Mouse (Mus musculus): Measurements from ENCODE around the gene Neo1. TPM values are rescaled to one million over a fixed set of nuclear protein-coding genes. Genes with fewer than 3 reads are reported as not detected.
"Not testable (repeated sequence)": the region's sequence is repeated elsewhere in the genome, so short reads cannot be mapped to it uniquely, and the experiment has no call there.

Neo1 gene
- polyA plus RNA-seq, 1 experiment from 2014 or later = 53.9 TPM

DNA sequence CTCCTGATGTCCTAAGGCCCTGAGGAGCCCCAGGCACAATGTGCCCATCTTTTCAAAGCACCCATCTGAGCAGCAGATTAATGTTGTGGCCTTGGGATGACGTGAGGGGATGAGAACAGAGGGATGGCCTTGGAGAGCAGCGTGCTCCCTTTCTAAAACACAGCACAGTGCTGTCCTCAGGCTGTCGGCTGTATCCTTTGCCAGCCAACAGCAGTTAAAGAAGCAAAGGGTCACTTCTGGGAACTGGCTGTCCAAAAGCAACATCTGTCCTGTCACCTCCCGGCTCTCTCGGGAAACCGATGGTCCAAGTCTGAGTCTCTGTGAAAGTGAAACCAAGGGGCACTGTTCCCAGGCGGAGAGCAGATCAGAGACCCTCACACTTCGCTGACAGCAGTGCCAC is 20.0 kb upstream of the Neo1 start:
- no peak for ATAC-seq (replicated peaks)
- 82% methylated on average over 8 of the region's 8 CpGs for WGBS

DNA sequence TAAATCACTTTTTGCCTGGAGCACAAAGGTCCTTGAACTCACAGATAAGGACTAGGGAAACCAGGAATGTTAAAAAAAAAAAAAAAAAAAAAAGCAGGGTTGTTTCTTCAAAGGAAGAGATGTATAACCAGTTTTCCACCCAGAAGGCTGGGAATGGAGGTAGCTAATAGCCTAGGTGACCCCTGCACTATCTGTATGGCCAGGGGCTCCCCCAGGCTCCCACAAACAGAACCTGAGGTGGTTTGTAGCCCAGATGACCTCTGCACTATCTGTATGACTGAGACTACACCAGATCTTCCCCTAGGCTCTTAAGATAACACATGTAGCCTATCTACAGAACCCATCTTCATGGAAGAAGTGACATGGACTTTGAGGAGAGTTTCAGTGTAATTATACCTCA is 5.6 kb upstream of the Neo1 start:
- Histone ChIP-seq H3K9me3 (no peaks in the 10 kb centered on the region), H3K27me3 (replicated peaks) (no peaks in the 10 kb centered on the region), H3K9ac (no peak overlapping the region), H3K4me1 (0 out of 2 replicates have a peak, but pooled peaks cover 4% of the 10 kb centered on the region), H3K36me3 (replicated peaks) (no peaks in the 10 kb centered on the region), H3K4me2 (no peak overlapping the region), H3K27ac (no peak overlapping the region), H3K4me3 (no peak overlapping the region)
- ATAC-seq (replicated peaks) = no peak

More for the DNA sequence above, 20.0 kb upstream of the Neo1 start:
- Histone ChIP-seq H3K27ac (no peak overlapping the region), H3K27me3 (replicated peaks) (no peaks in the 10 kb centered on the region), H3K4me3 (no peak overlapping the region), H3K9me3 (no peaks in the 10 kb centered on the region), H3K9ac (no peak overlapping the region), H3K4me2 (no peak overlapping the region), H3K4me1 (no peaks in the 10 kb centered on the region; the same call in 1 of the 2 replicates), H3K36me3 (replicated peaks) (no peaks in the 10 kb centered on the region)

DNA sequence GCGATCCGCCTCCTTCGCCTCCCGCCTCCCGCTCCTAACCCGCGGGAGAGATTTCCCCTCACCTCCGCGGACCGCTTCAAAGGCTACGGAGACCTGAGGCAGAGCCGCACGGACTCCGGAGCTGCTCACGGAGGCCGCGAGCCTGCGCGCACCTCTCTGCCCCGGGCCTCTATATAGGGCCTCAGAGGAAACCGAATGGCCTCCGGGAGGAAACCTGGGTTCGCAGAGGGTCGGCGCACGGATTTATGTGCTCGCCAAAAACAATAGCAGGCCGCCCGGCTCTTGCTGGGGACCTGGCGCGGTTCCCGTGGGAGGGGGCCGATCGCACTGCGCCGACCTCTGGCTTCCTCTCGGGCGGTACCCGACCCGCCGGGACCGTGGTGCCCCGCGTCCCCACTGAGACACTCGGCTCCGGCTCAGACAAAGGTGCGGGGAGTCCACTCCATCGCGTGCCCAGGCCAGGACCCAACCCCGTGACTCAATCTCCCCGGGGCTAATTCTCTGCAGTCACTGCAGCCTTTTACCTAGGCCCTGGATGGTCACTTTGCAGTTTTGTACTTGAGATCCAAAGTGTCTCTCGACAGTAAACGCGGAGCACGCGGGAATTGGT is 596 bp upstream of the Neo1 start:
- Histone ChIP-seq H3K27me3 (replicated peaks) (no peaks in the 10 kb centered on the region), H3K36me3 (replicated peaks) (no peaks in the 10 kb centered on the region), H3K4me3 (peak overlapping the region; percentile 97), H3K27ac (peak overlapping the region; percentile 99), H3K4me2 (peak overlapping the region; percentile 78), H3K9me3 (no peaks in the 10 kb centered on the region), H3K4me1 (peaks cover 30% of the 10 kb centered on the region), H3K9ac (peak overlapping the region; percentile 96)
- WGBS = under 1% methylated on average over 54 of the region's 56 CpGs
- peak; percentile 46 for ATAC-seq (replicated peaks)

DNA sequence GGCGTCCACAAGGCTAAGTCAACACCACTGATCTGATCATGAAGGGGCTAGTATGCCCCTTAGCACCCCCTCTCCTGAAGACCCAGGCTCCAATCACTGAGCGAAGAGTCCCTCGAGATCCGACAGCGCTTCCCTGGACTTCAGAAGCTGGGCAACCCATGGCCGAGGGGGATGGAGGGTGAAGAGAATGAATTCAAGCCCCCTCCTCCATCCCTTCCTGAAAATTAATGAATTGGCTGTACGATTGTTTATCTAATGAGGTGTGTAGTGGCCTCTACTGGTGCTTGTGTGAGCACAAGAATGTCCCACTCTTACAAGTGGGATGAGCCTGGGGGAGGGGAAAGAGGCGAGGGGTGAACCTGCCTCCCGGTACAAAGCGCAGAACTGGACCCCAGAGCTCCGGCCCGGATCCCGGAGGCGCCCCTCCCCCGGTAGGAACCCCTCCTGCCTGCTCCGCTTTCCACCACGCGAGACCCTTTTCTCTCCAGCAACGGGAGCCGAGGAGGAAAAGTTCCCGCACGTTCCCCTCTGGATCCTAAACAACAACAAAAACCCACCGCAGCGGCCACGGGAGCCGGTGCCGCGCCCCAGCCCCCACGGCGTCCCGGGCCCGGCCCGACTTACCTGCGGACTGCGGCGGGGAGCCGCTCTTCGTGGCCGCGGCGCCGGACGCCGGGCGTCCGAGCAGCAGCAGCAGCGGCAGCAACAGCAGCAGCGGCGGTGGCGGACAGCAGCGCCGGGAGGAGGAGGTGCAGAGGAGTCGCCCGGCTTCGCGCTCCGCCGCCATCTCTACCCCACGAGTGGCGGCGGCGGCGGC is 691 bp downstream of the Neo1 start:
- Histone ChIP-seq H3K36me3 (replicated peaks) (no peaks in the 10 kb centered on the region), H3K4me3 (peak overlapping the region; percentile 97), H3K9ac (peak overlapping the region; percentile 96), H3K27me3 (replicated peaks) (no peaks in the 10 kb centered on the region), H3K4me1 (peaks cover 30% of the 10 kb centered on the region), H3K9me3 (no peaks in the 10 kb centered on the region), H3K27ac (peak overlapping the region; percentile 99), H3K4me2 (peak overlapping the region; percentile 78)
- peak; percentile 62 for ATAC-seq (replicated peaks)
- under 1% methylated on average over 52 of the region's 63 CpGs for WGBS

DNA sequence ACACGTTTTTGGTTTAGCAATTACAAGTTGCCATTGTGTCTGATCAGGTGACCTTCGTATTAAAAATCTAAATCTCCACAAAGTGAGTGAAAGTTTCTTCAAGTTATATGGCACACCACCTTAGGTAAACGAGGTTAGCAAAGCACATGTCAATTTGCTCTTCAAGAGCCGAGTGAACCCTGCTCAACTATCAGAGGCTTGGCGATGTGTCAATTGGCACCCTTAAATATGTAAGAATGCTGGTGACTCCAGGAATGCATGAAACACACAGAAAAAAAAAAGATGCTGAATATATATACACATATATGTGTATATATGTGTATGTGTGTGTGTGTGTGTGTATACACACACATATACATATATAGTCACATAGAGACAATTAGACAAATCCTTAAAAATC is 1.4 kb downstream of the Neo1 start:
- peak overlapping the region; percentile 97 for H3K4me3 ChIP-seq
- peaks cover 30% of the 10 kb centered on the region for H3K4me1 ChIP-seq
- 0 out of 2 replicates have a peak overlapping the region, but pooled peaks have one; percentile 96 for H3K9ac ChIP-seq
- no peak for ATAC-seq (replicated peaks)
- 27% methylated on average over 5 of the region's 5 CpGs for WGBS
- H3K9me3 ChIP-seq = no peaks in the 10 kb centered on the region
- no peaks in the 10 kb centered on the region for H3K36me3 ChIP-seq (replicated peaks)
- peak overlapping the region; percentile 78 for H3K4me2 ChIP-seq
- H3K27me3 ChIP-seq (replicated peaks) = no peaks in the 10 kb centered on the region
- H3K27ac ChIP-seq = no peak overlapping the region

DNA sequence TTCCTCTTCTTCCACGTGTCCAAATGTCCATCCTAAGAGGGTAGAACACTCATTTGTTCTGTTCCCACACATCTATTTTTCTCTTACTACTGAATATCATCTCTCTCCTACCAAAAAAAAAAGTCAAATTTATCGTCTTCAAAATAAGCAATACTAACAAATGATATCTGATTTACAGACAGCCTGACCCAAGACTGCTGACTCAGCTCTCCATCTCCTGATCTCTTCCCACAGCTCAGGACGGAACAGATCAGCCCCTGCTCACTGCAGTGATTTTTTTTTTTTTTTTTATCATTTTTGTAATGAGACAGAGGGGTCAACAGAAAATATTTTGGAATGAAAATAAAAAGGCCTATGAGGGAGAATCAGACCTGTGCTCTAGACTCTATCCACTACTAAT is 2.7 kb downstream of the Neo1 start:
- Histone ChIP-seq H3K4me1 (peaks cover 30% of the 10 kb centered on the region), H3K27me3 (replicated peaks) (no peaks in the 10 kb centered on the region), H3K27ac (no peak overlapping the region), H3K9ac (no peak overlapping the region), H3K36me3 (replicated peaks) (no peaks in the 10 kb centered on the region), H3K4me2 (peak overlapping the region; percentile 78), H3K9me3 (no peaks in the 10 kb centered on the region), H3K4me3 (0 out of 2 replicates have a peak overlapping the region, but pooled peaks have one; percentile 9)
- 52% methylated on average over 3 of the region's 3 CpGs for WGBS
- ATAC-seq (replicated peaks) = no peak

DNA sequence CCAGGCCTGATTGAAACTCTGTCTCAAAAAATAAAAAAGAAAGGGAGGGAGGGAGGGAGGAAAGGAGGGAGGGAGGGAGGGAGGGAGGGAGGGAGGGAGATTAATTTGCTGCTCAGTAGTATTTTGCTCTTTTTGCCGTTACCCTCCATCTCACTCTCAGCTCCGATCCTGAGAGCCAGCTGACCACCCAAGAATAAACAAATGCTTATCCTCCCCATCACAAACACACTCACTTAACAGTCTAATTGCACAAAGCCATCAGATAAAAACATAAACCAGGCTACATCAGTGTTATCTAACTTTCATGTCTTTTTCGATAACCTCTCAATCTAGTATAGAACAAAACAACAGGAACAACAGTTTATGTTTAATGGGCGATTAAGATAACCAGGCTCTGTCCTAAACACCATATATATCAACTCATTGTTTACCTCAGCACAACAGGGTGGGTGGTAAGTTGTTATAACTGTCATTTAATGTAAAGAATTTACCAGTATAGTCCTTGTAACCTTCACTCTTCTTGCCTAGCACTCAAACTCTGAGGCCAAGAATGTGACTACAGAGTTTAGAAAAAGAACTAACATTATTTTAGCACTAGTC is 11.9 kb downstream of the Neo1 start:
- no peaks in the 10 kb centered on the region for H3K9me3 ChIP-seq
- ATAC-seq (replicated peaks) = no peak
- H3K4me3 ChIP-seq = no peak overlapping the region
- H3K27me3 ChIP-seq (replicated peaks) = no peaks in the 10 kb centered on the region
- H3K36me3 ChIP-seq (replicated peaks) = no peaks in the 10 kb centered on the region
- no peak overlapping the region for H3K4me2 ChIP-seq
- no peak overlapping the region for H3K27ac ChIP-seq
- H3K9ac ChIP-seq = no peak overlapping the region
- H3K4me1 ChIP-seq = no peaks in the 10 kb centered on the region
- WGBS = 61% methylated on average over 4 of the region's 4 CpGs

DNA sequence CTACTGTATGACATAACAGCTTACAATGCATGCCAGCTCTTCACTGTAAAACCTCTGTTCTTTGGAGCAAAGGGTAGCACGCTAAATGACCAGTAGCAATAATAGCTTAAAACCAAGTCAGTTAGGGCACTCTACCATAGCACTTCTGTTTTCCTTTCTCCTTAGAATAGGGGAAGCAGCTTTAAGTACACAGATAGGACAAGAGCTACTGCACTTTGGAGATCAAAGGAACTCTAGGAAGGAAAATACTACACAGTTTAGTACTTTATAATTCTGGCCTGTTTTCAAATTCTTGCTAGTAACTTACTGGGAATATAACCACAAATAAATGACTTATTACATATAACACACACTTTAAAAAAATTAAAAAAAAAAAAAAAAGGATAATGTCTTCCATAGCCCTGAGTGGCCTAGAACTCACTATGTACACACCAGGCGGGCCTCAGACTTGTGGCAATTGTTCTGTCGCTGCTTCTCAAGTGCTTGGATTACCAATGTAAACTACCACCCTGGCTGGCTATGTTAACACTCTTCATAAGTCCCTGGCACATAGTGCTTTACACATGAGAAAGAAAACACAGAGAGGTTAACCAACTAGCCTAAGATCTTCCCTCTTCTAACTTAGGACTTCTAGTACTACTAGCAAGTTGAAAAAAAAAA is 20.1 kb downstream of the Neo1 start:
- no peaks in the 10 kb centered on the region for H3K4me1 ChIP-seq
- WGBS = 81% methylated on average over 3 of the region's 3 CpGs
- H3K4me3 ChIP-seq = no peak overlapping the region
- no peak for ATAC-seq (replicated peaks)
- H3K9ac ChIP-seq = no peak overlapping the region
- no peaks in the 10 kb centered on the region for H3K36me3 ChIP-seq (replicated peaks)
- H3K27me3 ChIP-seq (replicated peaks) = no peaks in the 10 kb centered on the region
- no peaks in the 10 kb centered on the region for H3K9me3 ChIP-seq
- H3K27ac ChIP-seq = no peak overlapping the region
- H3K4me2 ChIP-seq = no peak overlapping the region

DNA sequence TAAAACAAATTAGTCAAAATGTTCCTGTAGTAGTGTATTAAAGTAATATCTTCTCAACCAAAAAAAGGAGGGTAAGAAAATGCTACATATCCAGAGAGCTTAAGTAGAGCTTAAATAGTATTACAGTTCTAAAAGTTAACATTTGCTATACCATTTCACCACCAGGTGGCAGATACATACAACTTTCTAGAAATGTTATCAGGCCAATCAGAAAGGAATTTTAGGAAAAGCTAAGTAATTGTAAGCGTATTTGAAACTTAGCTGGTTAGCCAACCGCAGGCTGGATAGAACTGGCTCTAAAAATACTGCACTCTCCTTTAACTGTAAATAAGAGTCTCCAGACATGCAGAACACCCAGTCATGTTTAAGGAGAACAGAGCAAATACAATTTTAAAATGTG is 22.9 kb downstream of the Neo1 start:
- Histone ChIP-seq H3K4me1 (no peaks in the 10 kb centered on the region), H3K9me3 (no peaks in the 10 kb centered on the region), H3K27me3 (replicated peaks) (no peaks in the 10 kb centered on the region), H3K4me3 (no peak overlapping the region), H3K36me3 (replicated peaks) (no peaks in the 10 kb centered on the region), H3K27ac (no peak overlapping the region), H3K9ac (no peak overlapping the region), H3K4me2 (no peak overlapping the region)
- ATAC-seq (replicated peaks) = no peak
- 17% methylated on average over 2 of the region's 2 CpGs for WGBS

DNA sequence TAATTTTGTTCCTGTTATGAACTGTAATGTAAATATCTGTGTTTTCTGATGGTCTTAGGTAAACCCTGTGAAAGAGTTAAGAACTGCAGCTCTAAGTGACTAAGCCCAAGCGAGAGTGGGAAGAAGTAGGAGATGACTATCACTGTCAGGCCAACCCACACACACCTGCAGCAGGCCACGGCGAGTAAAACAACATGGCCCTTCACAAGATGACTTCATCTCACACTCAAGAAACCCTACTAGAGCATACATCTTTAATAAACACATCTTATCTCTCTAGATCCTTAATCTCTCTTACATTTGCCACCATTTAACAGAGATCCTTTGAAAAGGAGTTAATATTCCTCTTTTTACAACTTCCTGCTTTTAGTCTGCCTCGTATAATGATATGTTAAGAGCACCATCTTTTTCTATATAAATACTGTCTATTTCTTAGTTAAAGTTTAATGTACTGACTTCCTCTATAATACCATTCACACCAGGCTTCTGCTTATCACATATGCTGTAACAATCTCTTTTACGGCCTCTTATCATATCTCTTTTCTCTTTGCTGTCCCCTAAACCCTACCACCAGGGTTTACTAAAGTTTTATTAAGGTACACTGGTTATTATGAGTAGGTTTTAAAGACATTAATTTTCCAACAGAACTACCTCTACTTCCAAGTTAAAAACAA is 46.8 kb downstream of the Neo1 start:
- Histone ChIP-seq H3K36me3 (replicated peaks) (peaks cover 6% of the 10 kb centered on the region; the same call in 1 of the 2 replicates), H3K4me1 (no peaks in the 10 kb centered on the region), H3K4me3 (no peak overlapping the region), H3K9ac (no peak overlapping the region), H3K27ac (no peak overlapping the region), H3K9me3 (no peaks in the 10 kb centered on the region), H3K4me2 (no peak overlapping the region), H3K27me3 (replicated peaks) (no peaks in the 10 kb centered on the region)
- WGBS = 90% methylated on average over 5 of the region's 5 CpGs
- ATAC-seq (replicated peaks) = no peak

DNA sequence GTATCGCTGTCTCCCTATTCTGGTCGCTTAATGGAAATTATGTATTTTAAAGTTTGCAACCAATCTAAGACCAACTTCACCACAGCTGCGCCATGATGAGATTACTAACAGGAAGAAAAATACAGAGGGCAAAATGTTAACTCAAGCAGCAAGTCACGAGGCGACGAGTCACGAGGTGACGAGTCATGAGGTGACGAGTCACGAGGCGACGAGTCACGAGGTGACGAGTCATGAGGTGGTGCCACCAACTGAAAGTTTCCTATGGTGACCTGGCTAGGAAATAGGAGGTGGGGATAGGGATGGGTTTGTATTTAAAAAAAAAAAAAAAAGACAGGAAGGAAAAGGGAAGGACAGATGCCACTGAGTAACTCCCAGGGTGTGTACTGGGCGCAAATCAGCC is 57.2 kb downstream of the Neo1 start:
- Histone ChIP-seq H3K9me3 (no peaks in the 10 kb centered on the region), H3K27ac (no peak overlapping the region), H3K4me3 (no peak overlapping the region), H3K4me1 (no peaks in the 10 kb centered on the region), H3K27me3 (replicated peaks) (no peaks in the 10 kb centered on the region), H3K36me3 (replicated peaks) (no peaks in the 10 kb centered on the region), H3K4me2 (no peak overlapping the region), H3K9ac (no peak overlapping the region)
- 95% methylated on average over 15 of the region's 15 CpGs for WGBS
- no peak for ATAC-seq (replicated peaks)

DNA sequence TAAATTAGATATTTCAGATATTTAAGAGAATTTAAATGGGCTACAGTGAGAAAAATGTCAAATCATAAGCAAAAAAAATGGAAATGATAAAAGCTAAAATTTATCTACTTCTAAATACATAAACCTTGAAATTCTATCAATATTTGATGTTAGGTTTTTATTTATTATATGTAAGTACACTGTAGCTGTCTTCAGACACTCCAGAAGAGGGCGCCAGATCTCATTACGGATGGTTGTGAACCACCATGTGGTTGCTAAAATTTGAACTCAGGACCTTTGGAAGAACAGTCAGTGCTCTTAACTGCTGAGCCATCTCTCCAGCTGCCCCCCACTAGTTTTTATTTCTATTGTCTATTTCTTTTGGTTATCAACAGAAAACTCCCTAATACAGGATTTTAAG is 65.1 kb downstream of the Neo1 start:
- H3K4me2 ChIP-seq; H3K27ac ChIP-seq; H3K9me3 ChIP-seq; H3K4me3 ChIP-seq; ATAC-seq (replicated peaks); H3K4me1 ChIP-seq; H3K9ac ChIP-seq; H3K27me3 ChIP-seq (replicated peaks); H3K36me3 ChIP-seq (replicated peaks): not testable (repeated sequence)
- WGBS = 90% methylated on average over 2 of the region's 2 CpGs

Measured in midbrain, embryonic 15.5 days (tissue).